Mouse (Mus musculus) spleen, postnatal 10 days (tissue): ENCODE measurements around the gene Btaf1.

Source experiments
- DNase-seq, 2 experiments: peaks; one replicate each; pipeline ENCODE4 v3.0.0; 2021 to 2022; ENCODE audit warnings: low spot score in 2 of 2

Gene Btaf1

DNA sequence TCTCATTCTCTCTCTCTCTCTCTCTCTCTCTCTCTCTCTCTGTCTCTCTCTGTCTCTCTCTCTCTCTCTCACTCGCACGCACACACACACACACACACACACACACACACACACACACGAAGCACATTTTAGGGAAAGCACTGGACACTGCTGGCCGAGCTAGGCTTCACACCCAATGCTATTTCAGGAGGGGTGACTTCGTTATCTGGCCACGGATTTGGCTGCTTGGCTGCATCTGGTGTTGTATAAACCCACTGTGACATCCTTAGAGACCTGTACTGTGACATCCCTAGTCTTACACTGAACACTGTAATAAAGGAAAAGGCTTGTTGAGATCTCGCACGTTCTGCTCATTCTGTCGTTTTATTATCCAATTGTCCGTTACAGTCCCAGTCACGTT is 95.1 kb downstream of the Btaf1 start:
- no peak for DNase-seq

GRCm38 (mm10) chr19:37022146-37022545 is 96.3 kb downstream of the Btaf1 start:
- DNase-seq: no peak

GRCm38 (mm10) chr19:37025839-37026319 is 100.0 kb downstream of the Btaf1 start:
- DNase-seq: no peak

- no peak for DNase-seq
These were observed 100.5 kb downstream of the Btaf1 start for GRCm38 (mm10) chr19:37026408-37026807.

DNA sequence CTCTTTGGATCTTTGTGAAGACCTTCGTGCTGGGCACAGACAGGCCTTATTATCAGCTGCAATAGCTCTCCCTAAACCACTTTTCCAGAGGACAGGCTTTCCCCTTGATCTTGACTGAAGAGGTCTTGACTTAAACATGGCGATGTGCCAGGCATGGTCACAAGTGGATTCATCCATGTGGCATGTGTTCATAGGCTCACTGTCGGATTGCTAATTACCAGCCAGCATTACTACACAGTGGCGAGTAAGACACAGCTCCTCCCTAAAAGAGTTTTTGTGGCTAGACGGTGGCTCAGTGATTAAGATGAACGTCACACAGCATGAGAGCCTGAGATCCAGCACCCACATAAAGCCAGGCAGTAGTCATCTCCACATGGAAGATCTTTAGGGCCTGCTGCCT is 103.9 kb downstream of the Btaf1 start:
- no peak for DNase-seq

DNA sequence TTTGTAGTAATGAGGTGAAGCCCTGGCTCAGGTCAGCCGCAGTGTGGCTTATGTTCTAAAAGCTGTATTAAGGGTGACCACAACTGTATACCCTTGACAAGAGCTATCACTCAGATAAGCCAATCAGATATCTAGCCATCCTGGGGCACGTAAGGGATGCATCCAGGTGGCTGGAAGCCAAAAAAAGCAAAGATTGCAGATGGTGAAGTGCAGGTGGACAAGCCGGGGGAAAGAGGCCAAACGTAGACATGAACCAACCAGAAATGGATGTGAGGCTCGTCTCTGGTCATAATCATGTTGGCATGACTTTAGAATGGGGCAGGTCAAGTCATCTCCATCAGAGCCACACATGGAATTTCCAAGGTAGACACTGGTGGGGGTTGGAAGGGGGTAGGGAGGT is 105.6 kb downstream of the Btaf1 start:
- DNase-seq: no peak

DNA sequence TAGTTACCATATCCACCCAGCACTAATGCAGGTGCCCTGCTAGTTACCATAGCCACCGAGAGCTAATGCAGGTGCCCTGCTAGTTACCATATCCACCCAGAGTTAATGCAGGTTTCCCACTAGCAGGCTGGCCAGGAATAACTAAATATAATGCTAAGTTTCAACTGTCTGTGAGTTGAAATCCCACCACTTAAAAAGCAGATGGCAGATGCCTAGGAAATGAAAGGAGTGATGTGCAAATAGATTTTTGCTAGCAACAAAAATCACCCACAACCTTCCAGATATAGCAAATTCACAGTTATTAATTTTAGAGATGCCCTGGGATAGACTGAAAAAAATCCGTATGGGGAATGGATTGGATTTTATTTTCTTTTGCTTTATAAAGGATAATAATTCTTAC is 106.5 kb downstream of the Btaf1 start:
- DNase-seq: no peak

- no peak for DNase-seq
These were observed 115.0 kb downstream of the Btaf1 start for GRCm38 (mm10) chr19:37040906-37041305.

DNA sequence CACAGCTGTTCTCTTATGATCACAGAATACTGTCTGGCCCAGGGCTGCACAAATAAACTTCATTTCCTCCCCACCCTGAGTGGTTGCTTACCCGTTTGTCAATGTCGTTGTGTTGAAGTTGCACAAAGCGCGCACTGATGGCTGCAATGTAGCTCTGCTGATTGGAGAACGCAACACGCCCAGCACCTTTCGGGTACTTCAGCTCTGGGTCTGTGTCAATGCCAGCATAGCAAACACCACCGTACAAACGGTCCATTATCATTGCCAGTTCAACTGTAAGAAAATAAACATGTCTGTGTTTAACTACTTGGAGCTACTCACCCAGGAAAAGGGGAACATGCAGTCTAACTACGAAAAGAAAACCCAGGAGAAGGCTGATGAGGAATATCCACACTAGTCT is 118.6 kb downstream of the Btaf1 start:
- no peak for DNase-seq

DNA sequence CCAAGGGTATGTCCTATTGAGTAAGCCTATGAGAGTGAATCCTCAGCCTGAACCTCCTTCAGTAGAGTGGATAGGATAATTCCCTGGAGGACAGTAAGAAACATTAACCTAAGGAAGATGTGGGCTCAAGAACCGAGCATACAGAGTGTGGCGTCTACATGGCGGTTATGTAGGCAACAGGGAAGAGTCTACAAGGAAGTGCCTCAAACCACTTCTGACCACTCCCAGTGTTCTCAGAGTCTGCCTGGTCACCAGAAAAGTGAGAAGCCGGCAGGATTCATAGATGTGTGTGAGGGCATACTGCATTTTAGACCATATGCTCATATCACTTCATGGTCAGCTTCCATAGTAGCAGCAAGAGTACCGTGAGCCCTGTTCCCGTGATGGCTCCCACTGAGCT is 122.6 kb downstream of the Btaf1 start:
- no peak for DNase-seq

- peak; percentile 32 to 68 for DNase-seq
These were observed 124.9 kb downstream of the Btaf1 start for GRCm38 (mm10) chr19:37050643-37051345.

GRCm38 (mm10) chr19:37055976-37056556 is 130.2 kb downstream of the Btaf1 start:
- DNase-seq: no peak

DNA sequence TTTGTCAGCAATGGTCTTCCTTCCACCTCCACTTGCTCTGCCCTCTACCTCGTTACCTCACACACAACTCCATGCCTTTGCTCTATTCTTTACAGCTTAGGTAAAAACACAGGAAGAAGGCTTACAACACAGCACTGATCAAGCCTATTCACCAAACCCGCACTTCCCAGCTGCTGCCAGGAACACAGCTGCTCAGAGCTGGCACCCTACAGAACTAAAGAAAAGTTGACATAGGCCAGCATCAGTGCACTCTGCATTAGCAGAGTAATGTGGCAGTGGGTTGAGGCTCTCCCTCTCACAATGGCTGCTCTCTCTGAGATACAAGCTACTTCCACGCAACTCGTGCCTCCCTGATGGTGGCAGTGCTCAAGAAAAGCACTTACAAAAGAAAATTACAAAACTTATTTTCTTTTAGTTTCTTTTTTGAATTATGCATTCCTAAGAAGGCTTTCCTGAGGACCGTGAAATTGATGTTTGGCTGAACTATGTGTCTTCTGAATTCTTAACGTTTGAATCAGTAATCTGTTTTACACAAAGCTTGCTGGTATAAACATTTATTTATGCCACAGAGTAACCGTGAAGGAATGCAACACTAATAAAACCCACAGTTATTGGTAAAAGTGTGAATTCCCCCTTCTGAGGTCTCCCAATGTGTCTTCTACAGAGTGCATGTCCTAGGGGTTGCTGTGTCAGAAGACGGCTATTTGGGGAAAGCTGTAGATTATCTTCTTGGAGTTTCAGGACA is 131.5 kb downstream of the Btaf1 start:
- DNase-seq: no peak

DNA sequence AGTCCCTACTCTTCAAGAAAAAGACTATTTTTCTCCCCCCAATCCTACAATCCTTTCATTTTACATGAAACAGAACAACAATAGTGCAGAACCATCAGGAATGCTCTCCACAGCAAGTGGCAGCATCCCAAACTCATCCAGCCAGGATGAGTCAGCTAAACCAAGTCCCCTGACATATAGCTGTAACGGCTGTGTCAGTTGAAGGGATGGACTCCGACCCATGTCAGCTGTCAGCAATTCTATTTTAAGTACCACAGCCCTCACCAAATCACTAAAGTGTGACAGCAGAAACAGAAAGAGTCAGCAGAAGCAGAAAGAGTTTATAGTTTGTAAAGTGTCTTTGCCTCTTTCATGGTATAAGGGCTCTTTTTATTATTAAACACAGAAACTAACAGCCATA is 133.7 kb downstream of the Btaf1 start:
- DNase-seq: no peak

GRCm38 (mm10) chr19:37060078-37060477 is 134.2 kb downstream of the Btaf1 start:
- no peak for DNase-seq
